Mouse (Mus musculus) heart, postnatal 0 days (tissue): ENCODE results near the gene Ighmbp2. TPM values are rescaled to one million over a fixed set of nuclear protein-coding genes. Genes with fewer than 3 reads are reported as not detected.
A peak's percentile ranks its signal among the peaks of the same experiment; 100 is the strongest.

Experiments used
- ATAC-seq: fragments of 200-750 bp; cut with Nextera tagmentation; 2 replicates; pipeline ENCODE4 v1.8.0; 2017; ENCODE audit warnings: low read depth, moderate number of reproducible peaks, moderate library complexity; ENCODE audit not compliant: insufficient read depth
- DNase-seq: peaks from one replicate; pipeline ENCODE4 v3.0.0-alpha.2; 2016; ENCODE audit warnings: low spot score
- H3K27ac ChIP-seq: fragments of 300-500 bp; sonication (generic); 2 replicates; pipeline ENCODE4 v1.5.1; 2014; ENCODE audit warnings: low read depth, mild to moderate bottlenecking
- H3K27me3 ChIP-seq: fragments of 300-500 bp; sonication (generic); 2 replicates; pipeline ENCODE4 v1.6.1; 2014; ENCODE audit warnings: low read length, mixed read lengths; ENCODE audit not compliant: control insufficient read depth, insufficient read depth
- H3K36me3 ChIP-seq: fragments of 300-500 bp; sonication (generic); replicated peaks from 2 replicates; pipeline ENCODE4 v1.6.1; 2014; ENCODE audit warnings: low read length, mixed read lengths; ENCODE audit not compliant: control insufficient read depth, insufficient read depth
- H3K4me1 ChIP-seq: fragments of 300-500 bp; sonication (generic); 2 replicates; pipeline ENCODE4 v1.6.1; 2014; ENCODE audit warnings: antibody characterized with exemption; ENCODE audit not compliant: control insufficient read depth, insufficient read depth
- H3K4me2 ChIP-seq: fragments of 300-500 bp; sonication (generic); 2 replicates; pipeline ENCODE4 v1.6.1; 2014; ENCODE audit warnings: low read depth, mild to moderate bottlenecking, low read length, moderate library complexity
- H3K4me3 ChIP-seq: fragments of 300-500 bp; sonication (generic); 2 replicates; pipeline ENCODE4 v1.5.1; 2014; ENCODE audit warnings: low read depth, low read length
- H3K9ac ChIP-seq: fragments of 300-500 bp; sonication (generic); replicated peaks from 2 replicates; pipeline ENCODE4 v1.6.1; 2014; ENCODE audit warnings: low read depth, low read length, mixed read lengths
- H3K9me3 ChIP-seq: fragments of 300-500 bp; sonication (generic); replicated peaks from 2 replicates; pipeline ENCODE4 v1.6.1; 2016; ENCODE audit warnings: low read length; ENCODE audit not compliant: control insufficient read depth
- CTCF ChIP-seq: IDR thresholded peaks from 2 replicates; pipeline ENCODE4 v1.5.1; 2016; ENCODE audit warnings: antibody characterized with exemption, control low read depth, low read depth
- EP300 ChIP-seq: IDR thresholded peaks from 2 replicates; pipeline ENCODE4 v1.6.1; 2016; ENCODE audit warnings: antibody characterized with exemption, low read depth
- whole genome bisulfite sequencing: fragments of 180-500 bp; shearing (Covaris S2); extraction: QIAGEN DNeasy Blood & Tissue Kit; methylation state at CpG from one replicate; pipeline ENCODE4 v1.1.7; 2014; 5-methylcytosine and 5-hydroxymethylcytosine counted together
- polyA plus RNA-seq: library from polyadenylated mRNA; unstranded; fragments of >200 nt; fragmentation: Nextera tagmentation; extraction: Ambion mirVana; gene quantifications from 2 replicates; pipeline ENCODE4 v1.2.1, GENCODE M21; 2015
- total RNA-seq: library from RNA; depleted of rRNA; stranded (reverse); fragments of >200 nt; gene quantifications from 2 replicates; pipeline ENCODE4 v1.2.3, GENCODE M21; 2014; ENCODE audit warnings: low replicate concordance

Ighmbp2 gene
- total and polyA plus RNA-seq, 2 experiments from 2014 or later: 3.1 to 4.5 TPM

DNA sequence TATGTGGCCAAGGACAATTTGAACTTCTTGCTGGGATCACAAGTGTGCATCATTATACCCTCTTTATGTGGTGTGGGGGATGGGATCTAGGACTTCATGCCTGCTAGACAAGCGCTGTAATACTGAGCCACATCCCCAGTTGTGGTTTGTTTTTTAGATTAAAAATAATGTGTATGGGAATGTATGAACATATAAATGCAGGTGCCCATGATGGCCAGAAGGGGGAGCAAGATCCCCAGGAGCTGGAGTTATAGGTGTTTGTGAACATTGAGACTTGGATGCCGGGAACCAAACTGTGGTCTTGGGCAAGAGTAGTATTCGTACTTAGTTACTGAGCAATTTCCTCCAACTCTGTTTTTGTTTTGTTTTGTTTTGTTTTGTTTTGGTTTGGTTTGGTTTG, 38.0 kb upstream of the Ighmbp2 start:
- TF ChIP-seq EP300 (no peak), CTCF (peak; percentile 44)
- Histone ChIP-seq H3K9ac (no peak overlapping the region), H3K4me1 (peaks cover 10% of the 10 kb centered on the region), H3K4me3 (no peak overlapping the region), H3K36me3 (no peaks in the 10 kb centered on the region), H3K27ac (no peak overlapping the region), H3K9me3 (no peaks in the 10 kb centered on the region), H3K27me3 (no peaks in the 10 kb centered on the region), H3K4me2 (no peak overlapping the region)
- WGBS: 79% methylated on average over 3 of the region's 3 CpGs
- DNase-seq (no peak), ATAC-seq (no peak)

DNA sequence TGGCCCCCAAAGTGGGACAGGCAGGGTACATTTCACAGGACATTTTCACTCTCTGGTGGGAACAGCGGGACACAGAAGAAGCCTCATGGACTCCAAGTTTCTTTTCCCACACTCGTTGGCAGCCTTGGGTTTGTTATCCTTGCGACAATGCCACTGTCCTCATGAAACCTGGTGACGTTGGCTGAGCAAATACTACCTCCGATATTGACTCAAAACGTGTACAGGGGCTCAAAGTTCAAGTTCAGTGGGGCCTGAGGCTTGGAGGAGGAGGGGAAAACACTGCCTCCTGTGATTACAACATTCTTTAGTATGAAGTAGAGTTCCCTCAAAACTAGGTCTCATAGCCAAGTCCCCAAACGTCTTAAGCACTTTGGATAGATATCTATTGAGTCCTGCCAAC, 37.3 kb upstream of the Ighmbp2 start:
- no peak overlapping the region for H3K27ac ChIP-seq
- no peaks in the 10 kb centered on the region for H3K27me3 ChIP-seq
- no peak overlapping the region for H3K9ac ChIP-seq
- 74% methylated on average over 7 of the region's 7 CpGs for WGBS
- no peak overlapping the region for H3K4me3 ChIP-seq
- no peaks in the 10 kb centered on the region for H3K36me3 ChIP-seq
- TF ChIP-seq EP300 (no peak), CTCF (no peak)
- ATAC-seq: no peak
- H3K4me1 ChIP-seq: peaks cover 6% of the 10 kb centered on the region; the same call in 1 of the 2 replicates
- H3K4me2 ChIP-seq: no peak overlapping the region
- no peaks in the 10 kb centered on the region for H3K9me3 ChIP-seq
- no peak for DNase-seq

DNA sequence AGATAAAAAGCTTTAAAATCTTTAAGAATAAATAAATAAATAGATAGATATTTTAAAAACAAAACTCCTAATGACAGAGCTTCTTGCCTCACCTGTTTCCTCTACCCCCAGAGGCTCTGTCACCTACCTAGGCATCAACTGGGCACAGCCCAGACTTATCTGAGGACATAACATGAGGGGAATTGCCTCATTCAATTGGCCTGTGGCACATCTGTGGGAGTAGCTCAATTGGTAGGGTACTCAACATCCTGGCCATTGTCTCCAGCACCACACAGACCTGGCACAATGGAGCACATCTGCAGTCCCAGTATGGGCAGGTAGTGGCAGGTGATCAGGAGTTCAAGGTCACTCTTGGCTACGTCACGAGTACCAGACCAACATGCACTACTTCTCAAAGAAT, 36.5 kb upstream of the Ighmbp2 start:
- H3K27ac ChIP-seq: no peak overlapping the region
- H3K9ac ChIP-seq: no peak overlapping the region
- no peaks in the 10 kb centered on the region for H3K36me3 ChIP-seq
- TF ChIP-seq EP300 (no peak), CTCF (no peak)
- H3K4me3 ChIP-seq: no peak overlapping the region
- DNase-seq: no peak
- 86% methylated on average over 2 of the region's 2 CpGs for WGBS
- H3K27me3 ChIP-seq: no peaks in the 10 kb centered on the region
- H3K4me1 ChIP-seq: peaks cover 6% of the 10 kb centered on the region; the same call in 1 of the 2 replicates
- H3K9me3 ChIP-seq: no peaks in the 10 kb centered on the region
- ATAC-seq: no peak
- no peak overlapping the region for H3K4me2 ChIP-seq

DNA sequence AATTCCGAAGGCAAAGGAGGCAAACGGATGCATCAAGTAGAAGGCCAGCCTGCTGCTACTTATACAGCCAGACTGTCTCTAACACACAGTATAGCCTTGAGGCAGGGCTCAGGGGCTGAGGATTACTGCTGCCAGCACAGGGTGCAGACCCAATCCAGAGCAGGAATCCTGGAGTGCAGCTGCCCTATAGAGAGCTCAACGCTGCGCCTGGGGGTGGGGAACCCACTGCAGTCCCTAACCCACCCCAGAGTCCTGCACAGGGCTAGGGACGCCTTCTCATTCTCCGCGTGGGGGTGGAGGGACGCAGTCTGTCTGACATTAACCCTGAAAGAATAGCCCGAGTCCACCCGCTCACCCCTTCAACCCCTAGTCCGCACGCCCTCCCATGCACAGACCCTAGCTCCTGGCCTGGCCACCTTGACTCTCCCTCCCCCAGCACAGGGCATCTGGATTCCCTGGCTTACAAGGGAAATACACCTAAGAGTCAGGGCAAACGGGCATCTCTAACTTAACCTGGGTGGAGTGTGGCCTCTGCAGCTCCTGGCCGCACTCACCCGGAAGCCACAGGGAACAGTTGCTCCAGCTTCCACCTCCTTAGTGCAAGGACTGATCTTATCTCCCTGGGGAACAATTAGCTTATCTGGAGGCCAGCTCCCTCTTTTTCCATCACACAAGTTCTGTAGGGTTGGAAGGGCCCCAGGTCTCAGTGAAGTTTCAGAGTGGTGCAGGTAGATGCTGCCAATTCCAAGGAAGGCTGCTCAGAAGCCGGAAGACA, 24.5 kb upstream of the Ighmbp2 start:
- TF ChIP-seq CTCF: no peak
- H3K9ac ChIP-seq: no peak overlapping the region
- no peaks in the 10 kb centered on the region for H3K9me3 ChIP-seq
- no peak for ATAC-seq
- 48% methylated on average over 16 of the region's 16 CpGs for WGBS
- H3K4me2 ChIP-seq: no peak overlapping the region
- H3K27me3 ChIP-seq: no peaks in the 10 kb centered on the region
- no peak for DNase-seq
- no peak overlapping the region for H3K4me3 ChIP-seq
- H3K27ac ChIP-seq: no peak overlapping the region
- H3K36me3 ChIP-seq: no peaks in the 10 kb centered on the region
- no peaks in the 10 kb centered on the region for H3K4me1 ChIP-seq

DNA sequence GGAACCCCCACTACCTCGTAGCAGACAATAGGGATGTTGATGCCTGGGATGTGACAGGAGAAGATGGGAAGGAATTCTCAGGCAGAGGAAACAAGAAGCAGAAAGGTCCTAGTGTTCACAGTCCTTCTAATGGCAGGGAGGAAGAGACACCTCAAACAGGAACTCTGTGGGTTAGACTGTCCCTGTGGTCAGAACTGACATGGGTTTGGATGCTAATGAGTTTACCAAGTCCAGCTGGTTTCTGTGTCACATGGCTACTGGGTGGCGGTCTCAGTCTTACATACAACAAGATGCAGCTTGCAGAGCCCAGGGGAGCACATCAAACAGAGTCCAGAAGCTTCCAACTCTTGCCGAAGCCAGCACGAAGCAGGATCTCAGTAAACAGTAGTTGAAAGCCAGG, 21.2 kb upstream of the Ighmbp2 start:
- 68% methylated on average over 4 of the region's 4 CpGs for WGBS
- Histone ChIP-seq H3K4me2 (no peak overlapping the region), H3K27me3 (no peaks in the 10 kb centered on the region), H3K36me3 (no peaks in the 10 kb centered on the region), H3K27ac (no peak overlapping the region), H3K4me1 (no peaks in the 10 kb centered on the region), H3K4me3 (no peak overlapping the region), H3K9ac (no peak overlapping the region), H3K9me3 (no peaks in the 10 kb centered on the region)
- ATAC-seq (no peak), DNase-seq (no peak)
- no peak for TF ChIP-seq EP300
- TF ChIP-seq CTCF: no peak

DNA sequence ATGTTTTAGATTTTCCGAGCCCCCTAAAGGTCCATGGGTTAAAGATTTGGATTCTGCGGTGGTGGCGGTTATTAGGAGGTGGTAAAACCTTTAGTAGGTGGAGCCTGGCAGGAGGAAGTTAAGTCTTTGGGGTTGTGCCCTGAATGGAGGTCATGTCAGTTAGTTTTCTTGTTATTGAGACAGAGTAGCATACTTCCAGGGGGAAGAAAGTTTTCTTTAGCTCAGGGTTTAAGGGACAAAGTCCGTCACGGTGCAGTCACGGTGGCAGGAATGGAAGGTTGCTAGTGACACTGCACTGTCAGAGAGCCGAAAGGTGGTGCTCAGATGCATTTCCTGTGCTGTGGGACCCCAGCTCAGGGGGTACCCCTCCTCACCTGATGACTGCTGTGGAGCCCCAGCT, 15.0 kb upstream of the Ighmbp2 start:
- no peak for ATAC-seq
- DNase-seq: no peak
- Histone ChIP-seq H3K4me1 (no peaks in the 10 kb centered on the region), H3K27me3 (no peaks in the 10 kb centered on the region), H3K9me3 (no peaks in the 10 kb centered on the region), H3K36me3 (no peaks in the 10 kb centered on the region), H3K4me3 (no peak overlapping the region), H3K4me2 (no peak overlapping the region), H3K9ac (no peak overlapping the region), H3K27ac (no peak overlapping the region)
- no peak for TF ChIP-seq CTCF
- TF ChIP-seq EP300: no peak
- WGBS: 83% methylated on average over 7 of the region's 7 CpGs
